Mouse (Mus musculus) neural tube, embryonic 13.5 days (tissue): ENCODE measurements around the gene Tmem183a. TPM values are rescaled to one million over a fixed set of nuclear protein-coding genes. Genes with fewer than 3 reads are reported as not detected.
A peak's percentile ranks its signal among the peaks of the same experiment; 100 is the strongest.

Experiments
- ATAC-seq: fragments of 200-750 bp; cut with Nextera tagmentation; 2 replicates; pipeline ENCODE4 v1.8.0; 2017; ENCODE audit warnings: low read depth, mild to moderate bottlenecking, moderate TSS enrichment, moderate library complexity
- H3K27ac ChIP-seq: fragments of 300-500 bp; sonication (generic); replicated peaks from 2 replicates; pipeline ENCODE4 v1.5.1; 2015; ENCODE audit warnings: moderate library complexity, mild to moderate bottlenecking, inconsistent platforms
- H3K27me3 ChIP-seq: fragments of 300-500 bp; sonication (generic); 2 replicates; pipeline ENCODE4 v1.6.1; 2015; ENCODE audit warnings: mild to moderate bottlenecking, inconsistent platforms
- H3K36me3 ChIP-seq: fragments of 300-500 bp; sonication (generic); 2 replicates; pipeline ENCODE4 v1.6.1; 2015; ENCODE audit warnings: mild to moderate bottlenecking, inconsistent platforms
- H3K4me1 ChIP-seq: fragments of 300-500 bp; sonication (generic); replicated peaks from 2 replicates; pipeline ENCODE4 v1.6.1; 2015; ENCODE audit warnings: inconsistent platforms
- H3K4me2 ChIP-seq: fragments of 300-500 bp; sonication (generic); 2 replicates; pipeline ENCODE4 v1.6.1; 2015; ENCODE audit warnings: inconsistent platforms, mild to moderate bottlenecking, moderate library complexity
- H3K4me3 ChIP-seq: fragments of 300-500 bp; sonication (generic); 2 replicates; pipeline ENCODE4 v1.5.1; 2015; ENCODE audit warnings: mild to moderate bottlenecking, inconsistent platforms
- H3K9ac ChIP-seq: fragments of 300-500 bp; sonication (generic); 2 replicates; pipeline ENCODE4 v1.6.1; 2015; ENCODE audit warnings: moderate library complexity, mild to moderate bottlenecking, inconsistent platforms
- H3K9me3 ChIP-seq: fragments of 300-500 bp; sonication (generic); 2 replicates; pipeline ENCODE4 v1.6.1; 2016; ENCODE audit warnings: inconsistent platforms
- WGBS: fragments of 180-500 bp; shearing (Covaris S2); methylation state at CpG from one replicate; pipeline ENCODE4 v1.1.7; 2015; 5-methylcytosine and 5-hydroxymethylcytosine counted together
- polyA plus RNA-seq: library from polyadenylated mRNA; unstranded; fragments of >200 nt; fragmentation: Nextera tagmentation; extraction: Ambion mirVana; gene quantifications from 2 replicates; pipeline ENCODE4 v1.2.1, GENCODE M21; 2015

The Tmem183a gene
- polyA plus RNA-seq, 1 experiment from 2014 or later: 105 TPM

- H3K4me1 ChIP-seq: peaks cover 30% of the 10 kb centered on the region
- WGBS: 85% methylated on average over 8 of the region's 8 CpGs
- peak overlapping the region; percentile 53; the same call in 1 of the 2 replicates for H3K4me3 ChIP-seq
- peaks cover 20% of the 10 kb centered on the region for H3K36me3 ChIP-seq
- peak overlapping the region; percentile 79 for H3K4me2 ChIP-seq
- ATAC-seq: no peak
- no peaks in the 10 kb centered on the region for H3K9me3 ChIP-seq
- 0 out of 2 replicates have a peak, but pooled peaks cover 4% of the 10 kb centered on the region for H3K27me3 ChIP-seq
- no peak overlapping the region for H3K27ac ChIP-seq
- no peak overlapping the region for H3K9ac ChIP-seq
Observed at GRCm38 (mm10) chr1:134342781-134343310, 18.9 kb downstream of the Tmem183a start.

- no peak overlapping the region for H3K4me3 ChIP-seq
- H3K27me3 ChIP-seq: 0 out of 2 replicates have a peak, but pooled peaks cover 4% of the 10 kb centered on the region
- H3K9ac ChIP-seq: no peak overlapping the region
- no peaks in the 10 kb centered on the region for H3K9me3 ChIP-seq
- no peak for ATAC-seq
- peaks cover 30% of the 10 kb centered on the region for H3K4me1 ChIP-seq
- 70% methylated on average over 2 of the region's 2 CpGs for WGBS
- peak overlapping the region; percentile 79; the same call in 1 of the 2 replicates for H3K4me2 ChIP-seq
- peaks cover 15% of the 10 kb centered on the region for H3K36me3 ChIP-seq
- H3K27ac ChIP-seq: no peak overlapping the region
Observed at GRCm38 (mm10) chr1:134342278-134342664, 19.5 kb downstream of the Tmem183a start.

GRCm38 (mm10) chr1:134341641-134342277 is 20.0 kb downstream of the Tmem183a start:
- ATAC-seq: no peak
- H3K9ac ChIP-seq: no peak overlapping the region
- peaks cover 30% of the 10 kb centered on the region for H3K4me1 ChIP-seq
- H3K4me2 ChIP-seq: no peak overlapping the region
- H3K27ac ChIP-seq: no peak overlapping the region
- no peaks in the 10 kb centered on the region for H3K9me3 ChIP-seq
- WGBS: 77% methylated on average over 5 of the region's 5 CpGs
- H3K27me3 ChIP-seq: 0 out of 2 replicates have a peak, but pooled peaks cover 4% of the 10 kb centered on the region
- peaks cover 11% of the 10 kb centered on the region for H3K36me3 ChIP-seq
- no peak overlapping the region for H3K4me3 ChIP-seq

- no peak overlapping the region for H3K27ac ChIP-seq
- 0 out of 2 replicates have a peak, but pooled peaks cover 4% of the 10 kb centered on the region for H3K27me3 ChIP-seq
- 93% methylated on average over 18 of the region's 18 CpGs for WGBS
- H3K36me3 ChIP-seq: no peaks in the 10 kb centered on the region
- no peak overlapping the region for H3K4me2 ChIP-seq
- ATAC-seq: no peak
- no peaks in the 10 kb centered on the region for H3K9me3 ChIP-seq
- no peak overlapping the region for H3K9ac ChIP-seq
- H3K4me3 ChIP-seq: no peak overlapping the region
- H3K4me1 ChIP-seq: peaks cover 28% of the 10 kb centered on the region
Observed at GRCm38 (mm10) chr1:134339757-134340619, 21.8 kb downstream of the Tmem183a start.

GRCm38 (mm10) chr1:134339162-134339561 is 22.6 kb downstream of the Tmem183a start:
- Histone ChIP-seq H3K4me2 (no peak overlapping the region), H3K4me3 (no peak overlapping the region), H3K27ac (no peak overlapping the region), H3K27me3 (0 out of 2 replicates have a peak, but pooled peaks cover 4% of the 10 kb centered on the region), H3K36me3 (no peaks in the 10 kb centered on the region), H3K4me1 (peaks cover 20% of the 10 kb centered on the region), H3K9ac (no peak overlapping the region), H3K9me3 (no peaks in the 10 kb centered on the region)
- no peak for ATAC-seq
- WGBS: 94% methylated on average over 7 of the region's 7 CpGs

GRCm38 (mm10) chr1:134336958-134337710 is 24.6 kb downstream of the Tmem183a start:
- H3K9me3 ChIP-seq: no peaks in the 10 kb centered on the region
- no peak for ATAC-seq
- H3K27ac ChIP-seq: no peak overlapping the region
- 77% methylated on average over 11 of the region's 11 CpGs for WGBS
- H3K4me2 ChIP-seq: no peak overlapping the region
- H3K4me1 ChIP-seq: peaks cover 12% of the 10 kb centered on the region
- H3K36me3 ChIP-seq: no peaks in the 10 kb centered on the region
- no peak overlapping the region for H3K9ac ChIP-seq
- H3K27me3 ChIP-seq: no peaks in the 10 kb centered on the region
- no peak overlapping the region for H3K4me3 ChIP-seq

GRCm38 (mm10) chr1:134335924-134336810 is 25.6 kb downstream of the Tmem183a start:
- H3K4me1 ChIP-seq: peaks cover 13% of the 10 kb centered on the region
- no peak overlapping the region for H3K4me2 ChIP-seq
- no peak overlapping the region for H3K4me3 ChIP-seq
- H3K27ac ChIP-seq: no peak overlapping the region
- H3K9ac ChIP-seq: no peak overlapping the region
- no peaks in the 10 kb centered on the region for H3K27me3 ChIP-seq
- no peaks in the 10 kb centered on the region for H3K36me3 ChIP-seq
- 88% methylated on average over 12 of the region's 12 CpGs for WGBS
- H3K9me3 ChIP-seq: no peaks in the 10 kb centered on the region
- ATAC-seq: no peak

- WGBS: 80% methylated on average over 13 of the region's 13 CpGs
- ATAC-seq: no peak
- H3K4me1 ChIP-seq: peaks cover 13% of the 10 kb centered on the region
- no peak overlapping the region for H3K4me2 ChIP-seq
- no peak overlapping the region for H3K9ac ChIP-seq
- no peaks in the 10 kb centered on the region for H3K9me3 ChIP-seq
- no peak overlapping the region for H3K27ac ChIP-seq
- no peaks in the 10 kb centered on the region for H3K36me3 ChIP-seq
- no peak overlapping the region for H3K4me3 ChIP-seq
- H3K27me3 ChIP-seq: no peaks in the 10 kb centered on the region
Observed at GRCm38 (mm10) chr1:134335211-134335923, 26.4 kb downstream of the Tmem183a start.

GRCm38 (mm10) chr1:134334111-134334827 is 27.5 kb downstream of the Tmem183a start:
- 76% methylated on average over 7 of the region's 7 CpGs for WGBS
- Histone ChIP-seq H3K27ac (no peak overlapping the region), H3K27me3 (no peaks in the 10 kb centered on the region), H3K36me3 (no peaks in the 10 kb centered on the region), H3K9me3 (no peaks in the 10 kb centered on the region), H3K4me3 (no peak overlapping the region), H3K9ac (no peak overlapping the region), H3K4me1 (peaks cover 13% of the 10 kb centered on the region), H3K4me2 (no peak overlapping the region)
- no peak for ATAC-seq

- H3K4me3 ChIP-seq: no peak overlapping the region
- WGBS: 78% methylated on average over 10 of the region's 10 CpGs
- no peaks in the 10 kb centered on the region for H3K9me3 ChIP-seq
- peaks cover 13% of the 10 kb centered on the region for H3K4me1 ChIP-seq
- no peak for ATAC-seq
- no peak overlapping the region for H3K4me2 ChIP-seq
- no peaks in the 10 kb centered on the region for H3K36me3 ChIP-seq
- H3K27ac ChIP-seq: no peak overlapping the region
- H3K27me3 ChIP-seq: no peaks in the 10 kb centered on the region
- no peak overlapping the region for H3K9ac ChIP-seq
Observed at GRCm38 (mm10) chr1:134333371-134334110, 28.2 kb downstream of the Tmem183a start.
